Mouse (Mus musculus) liver, embryonic 12.5 days (tissue): Measurements from ENCODE around the gene Slc25a17. TPM values are rescaled to one million over a fixed set of nuclear protein-coding genes. Genes with fewer than 3 reads are reported as not detected.

Experiments used
- ATAC-seq: fragments of 200-750 bp; cut with Nextera tagmentation; 2 replicates; pipeline ENCODE4 v1.8.0; 2017; ENCODE audit warnings: moderate number of reproducible peaks, mild to moderate bottlenecking, moderate library complexity
- H3K27ac ChIP-seq: fragments of 300-500 bp; sonication (generic); 2 replicates; pipeline ENCODE4 v1.5.1; 2016; ENCODE audit warnings: mild to moderate bottlenecking
- H3K27me3 ChIP-seq: fragments of 300-500 bp; sonication (generic); replicated peaks from 2 replicates; pipeline ENCODE4 v1.6.1; 2016; ENCODE audit warnings: mild to moderate bottlenecking, moderate library complexity
- H3K36me3 ChIP-seq: fragments of 300-500 bp; sonication (generic); 2 replicates; pipeline ENCODE4 v1.6.1; 2016; ENCODE audit warnings: mild to moderate bottlenecking, moderate library complexity
- H3K4me1 ChIP-seq: fragments of 300-500 bp; sonication (generic); 2 replicates; pipeline ENCODE4 v1.6.1; 2016
- H3K4me2 ChIP-seq: fragments of 300-500 bp; sonication (generic); 2 replicates; pipeline ENCODE4 v1.6.1; 2016; ENCODE audit warnings: mild to moderate bottlenecking, moderate library complexity
- H3K4me3 ChIP-seq: fragments of 300-500 bp; sonication (generic); 2 replicates; pipeline ENCODE4 v1.5.1; 2016; ENCODE audit warnings: mild to moderate bottlenecking, moderate library complexity
- H3K9ac ChIP-seq: fragments of 300-500 bp; sonication (generic); 2 replicates; pipeline ENCODE4 v1.6.1; 2016; ENCODE audit warnings: mild to moderate bottlenecking, moderate library complexity
- H3K9me3 ChIP-seq: fragments of 300-500 bp; sonication (generic); replicated peaks from 2 replicates; pipeline ENCODE4 v1.6.1; 2016; ENCODE audit warnings: mild to moderate bottlenecking, moderate library complexity
- WGBS: fragments of 180-500 bp; shearing (Covaris S2); methylation state at CpG from one replicate; pipeline ENCODE4 v1.1.7; 2016; ENCODE audit not compliant: insufficient replicate concordance; 5-methylcytosine and 5-hydroxymethylcytosine counted together
- polyA plus RNA-seq: library from polyadenylated mRNA; unstranded; fragments of >200 nt; fragmentation: Nextera tagmentation; extraction: Ambion mirVana; gene quantifications from 2 replicates; pipeline ENCODE4 v1.2.1, GENCODE M21; 2016

Slc25a17 gene
- 49.2 TPM in 2 replicates for polyA plus RNA-seq

GRCm38 (mm10) chr15:81360345-81361021, at the start of gene Slc25a17:
TSS of gene Slc25a17 (minus strand) at chr15:81360812.
- WGBS: 1% methylated on average over 30 of the region's 30 CpGs
- no peaks in the 10 kb centered on the region for H3K9me3 ChIP-seq
- peak within 1 kb of the TSS; percentile 87 for H3K4me2 ChIP-seq

GRCm38 (mm10) chr15:81408199-81408598, 47.6 kb upstream of the Slc25a17 start, which contains the start of gene Dnajb7:
TSS of gene Dnajb7 (minus strand) at chr15:81408299.
- H3K4me1 ChIP-seq: no peaks in the 10 kb centered on the region
- no peak within 1 kb of the TSS for H3K4me3 ChIP-seq
- no peak within 1 kb of the TSS for H3K4me2 ChIP-seq
- H3K27me3 ChIP-seq: no peaks in the 10 kb centered on the region
- H3K27ac ChIP-seq: no peak within 1 kb of the TSS
- no peak for ATAC-seq
- no peak within 1 kb of the TSS for H3K9ac ChIP-seq
- H3K9me3 ChIP-seq: no peaks in the 10 kb centered on the region
- H3K36me3 ChIP-seq: no peaks in the 10 kb centered on the region; the same call in 1 of the 2 replicates
- WGBS: 73% methylated on average over 1 of the region's 1 CpGs

More at GRCm38 (mm10) chr15:81360345-81361021, at the start of gene Slc25a17:
- Histone ChIP-seq H3K9ac (peak within 1 kb of the TSS; percentile 80), H3K36me3 (peaks cover 23% of the 10 kb centered on the region), H3K27ac (peak within 1 kb of the TSS; percentile 85), H3K4me3 (peak within 1 kb of the TSS; percentile 76), H3K4me1 (peaks cover 56% of the 10 kb centered on the region), H3K27me3 (no peaks in the 10 kb centered on the region)
- ATAC-seq: peak; percentile 99

GRCm38 (mm10) chr15:81405008-81405407, 44.4 kb upstream of the Slc25a17 start:
- 85% methylated on average over 3 of the region's 3 CpGs for WGBS
- Histone ChIP-seq H3K4me2 (no peak overlapping the region), H3K4me3 (no peak overlapping the region), H3K27ac (no peak overlapping the region), H3K27me3 (no peaks in the 10 kb centered on the region), H3K4me1 (peaks cover 20% of the 10 kb centered on the region), H3K36me3 (peaks cover 7% of the 10 kb centered on the region; the same call in 1 of the 2 replicates), H3K9me3 (no peaks in the 10 kb centered on the region), H3K9ac (no peak overlapping the region)
- no peak for ATAC-seq

- H3K9me3 ChIP-seq: no peaks in the 10 kb centered on the region
- WGBS: under 1% methylated on average over 49 of the region's 50 CpGs
These were observed 39.2 kb upstream of the Slc25a17 start, which contains the start of the genes St13 and Xpnpep3 for GRCm38 (mm10) chr15:81399638-81400315. TSS of gene St13 (minus strand) at chr15:81400077. TSS of gene Xpnpep3 (plus strand) at chr15:81400138.

GRCm38 (mm10) chr15:81399297-81399637, 38.7 kb upstream of the Slc25a17 start:
- WGBS: under 1% methylated on average over 21 of the region's 21 CpGs
- peak overlapping the region; percentile 92 for H3K27ac ChIP-seq
- H3K27me3 ChIP-seq: no peaks in the 10 kb centered on the region
- H3K9me3 ChIP-seq: no peaks in the 10 kb centered on the region
- H3K4me3 ChIP-seq: peak overlapping the region; percentile 88
- peaks cover 49% of the 10 kb centered on the region for H3K4me1 ChIP-seq
- ATAC-seq: no peak; the same call in 1 of the 2 replicates
- H3K9ac ChIP-seq: peak overlapping the region; percentile 96
- H3K4me2 ChIP-seq: peak overlapping the region; percentile 96
- H3K36me3 ChIP-seq: peaks cover 10% of the 10 kb centered on the region; the same call in 1 of the 2 replicates

More at GRCm38 (mm10) chr15:81399638-81400315, 39.2 kb upstream of the Slc25a17 start, which contains the start of the genes St13 and Xpnpep3:
- Histone ChIP-seq H3K27ac (peak within 1 kb of the TSS; percentile 92), H3K4me2 (peak within 1 kb of the TSS; percentile 96), H3K9ac (peak within 1 kb of the TSS; percentile 96), H3K4me3 (peak within 1 kb of the TSS; percentile 88), H3K4me1 (peaks cover 48% of the 10 kb centered on the region), H3K36me3 (peaks cover 10% of the 10 kb centered on the region; the same call in 1 of the 2 replicates), H3K27me3 (no peaks in the 10 kb centered on the region)
- ATAC-seq: peak; percentile 99

- Histone ChIP-seq H3K4me1 (peaks cover 58% of the 10 kb centered on the region), H3K9me3 (no peaks in the 10 kb centered on the region), H3K4me3 (peak overlapping the region; percentile 88), H3K27me3 (no peaks in the 10 kb centered on the region), H3K4me2 (peak overlapping the region; percentile 96), H3K9ac (peak overlapping the region; percentile 96), H3K27ac (no peak overlapping the region), H3K36me3 (peaks cover 13% of the 10 kb centered on the region; the same call in 1 of the 2 replicates)
- no peak for ATAC-seq
These were observed 37.6 kb upstream of the Slc25a17 start for GRCm38 (mm10) chr15:81398189-81398588.

- no peak overlapping the region for H3K4me2 ChIP-seq
- H3K27me3 ChIP-seq: no peaks in the 10 kb centered on the region
- no peaks in the 10 kb centered on the region for H3K9me3 ChIP-seq
- no peak overlapping the region for H3K27ac ChIP-seq
- ATAC-seq: no peak
- no peak overlapping the region for H3K4me3 ChIP-seq
- WGBS: 74% methylated on average over 8 of the region's 8 CpGs
- H3K4me1 ChIP-seq: peaks cover 41% of the 10 kb centered on the region
- peaks cover 40% of the 10 kb centered on the region for H3K36me3 ChIP-seq
- no peak overlapping the region for H3K9ac ChIP-seq
These were observed 33.8 kb upstream of the Slc25a17 start for GRCm38 (mm10) chr15:81394211-81394915.

- H3K9me3 ChIP-seq: no peaks in the 10 kb centered on the region
- no peak overlapping the region for H3K27ac ChIP-seq
- H3K4me2 ChIP-seq: no peak overlapping the region
- no peak overlapping the region for H3K4me3 ChIP-seq
- peaks cover 33% of the 10 kb centered on the region for H3K4me1 ChIP-seq
- no peak for ATAC-seq
- H3K9ac ChIP-seq: no peak overlapping the region
- peaks cover 53% of the 10 kb centered on the region for H3K36me3 ChIP-seq
- H3K27me3 ChIP-seq: no peaks in the 10 kb centered on the region
These were observed 32.4 kb upstream of the Slc25a17 start for GRCm38 (mm10) chr15:81392997-81393396.

GRCm38 (mm10) chr15:81386327-81386726, 25.7 kb upstream of the Slc25a17 start:
- Histone ChIP-seq H3K4me1 (no peaks in the 10 kb centered on the region; the same call in 1 of the 2 replicates), H3K36me3 (peaks cover 95% of the 10 kb centered on the region), H3K27me3 (no peaks in the 10 kb centered on the region), H3K9me3 (no peaks in the 10 kb centered on the region), H3K4me2 (no peak overlapping the region), H3K4me3 (no peak overlapping the region), H3K9ac (no peak overlapping the region), H3K27ac (no peak overlapping the region)
- 85% methylated on average over 5 of the region's 5 CpGs for WGBS
- ATAC-seq: no peak

- 80% methylated on average over 2 of the region's 2 CpGs for WGBS
- no peak for ATAC-seq
- no peaks in the 10 kb centered on the region for H3K27me3 ChIP-seq
These were observed 18.2 kb upstream of the Slc25a17 start for GRCm38 (mm10) chr15:81378845-81379244.

GRCm38 (mm10) chr15:81374621-81375020, 14.0 kb upstream of the Slc25a17 start:
- no peak for ATAC-seq
- peaks cover 85% of the 10 kb centered on the region for H3K36me3 ChIP-seq
- no peaks in the 10 kb centered on the region for H3K4me1 ChIP-seq
- no peak overlapping the region for H3K27ac ChIP-seq
- no peaks in the 10 kb centered on the region for H3K9me3 ChIP-seq
- no peaks in the 10 kb centered on the region for H3K27me3 ChIP-seq
- no peak overlapping the region for H3K4me3 ChIP-seq
- no peak overlapping the region for H3K4me2 ChIP-seq
- H3K9ac ChIP-seq: no peak overlapping the region
- 87% methylated on average over 11 of the region's 11 CpGs for WGBS

More at GRCm38 (mm10) chr15:81378845-81379244, 18.2 kb upstream of the Slc25a17 start:
- Histone ChIP-seq H3K4me1 (no peaks in the 10 kb centered on the region), H3K9ac (no peak overlapping the region), H3K27ac (no peak overlapping the region), H3K9me3 (no peaks in the 10 kb centered on the region), H3K36me3 (peaks cover 87% of the 10 kb centered on the region), H3K4me3 (no peak overlapping the region), H3K4me2 (no peak overlapping the region)
